Comparison of ENCODE assay signal across 18 mouse cellular contexts in genomic region chr1:39972411-39972810, GRCm38 (mm10).
DNase-seq lines count a peak whose midpoint lies in the region; ATAC-seq lines count a peak whose summit lies in the region.
"Had no signal": no experiment of that assay in that cellular context is flagged by ENCODE, and none has a peak within 500 bp of the region (broad histone marks: within the 10 kb centered on the region; RNA-seq: fewer than 3 reads in every experiment).

No protein-coding gene starts in this region.

- H3K27ac ChIP-seq in embryonic facial prominence, embryonic 14.5 days (replicated peaks; ENCODE audit: low read depth, low read length), result 0 out of 2 replicates have a peak overlapping the region, but pooled peaks have one; percentile 48
- H3K27ac ChIP-seq in embryonic facial prominence, embryonic 10.5 days (replicated peaks), result no peak overlapping the region
- H3K27ac ChIP-seq in kidney, embryonic 15.5 days, result peak overlapping the region; percentile 37; the same call in 1 of the 2 replicates
- peak overlapping the region; percentile 71 for H3K27ac ChIP-seq in forebrain, embryonic 14.5 days (ENCODE audit: low read depth, low read length)
- peak overlapping the region; percentile 53; the same call in 1 of the 2 replicates for H3K27ac ChIP-seq in midbrain, embryonic 16.5 days (ENCODE audit: low read length)
- H3K27ac ChIP-seq: liver, embryonic 14.5 days had no signal

- H3K4me3 ChIP-seq in embryonic facial prominence, embryonic 14.5 days (ENCODE audit: low read depth, low read length), result no peak overlapping the region
- no peak overlapping the region for H3K4me3 ChIP-seq in embryonic facial prominence, embryonic 10.5 days
- H3K4me3 ChIP-seq in kidney, embryonic 15.5 days (replicated peaks), result no peak overlapping the region
- H3K4me3 ChIP-seq in forebrain, embryonic 14.5 days (ENCODE audit: low read depth, low read length), result no peak overlapping the region
- no peak overlapping the region for H3K4me3 ChIP-seq in midbrain, embryonic 16.5 days (ENCODE audit: low read depth, low read length)
- H3K4me3 ChIP-seq: myocyte had no signal

- no peak overlapping the region for H3K9ac ChIP-seq in embryonic facial prominence, embryonic 14.5 days (ENCODE audit: low read depth, low read length)
- no peak overlapping the region for H3K9ac ChIP-seq in kidney, embryonic 15.5 days
- H3K9ac ChIP-seq in forebrain, embryonic 14.5 days (ENCODE audit: low read length), result no peak overlapping the region
- H3K9ac ChIP-seq in midbrain, embryonic 16.5 days (ENCODE audit: low read depth, low read length), result no peak overlapping the region
- H3K9ac ChIP-seq: liver, embryonic 14.5 days had no signal

- ATAC-seq in embryonic facial prominence, embryonic 14.5 days (ENCODE audit: low read depth), result peak; percentile 24; the same call in 1 of the 2 replicates
- ATAC-seq in kidney, embryonic 15.5 days (replicated peaks; ENCODE audit: low FRiP score), result no peak
- ATAC-seq in forebrain, embryonic 14.5 days, result peak; percentile 33; the same call in 1 of the 2 replicates
- no peak for ATAC-seq in midbrain, embryonic 16.5 days
- ATAC-seq: lung, postnatal 0 days had no signal

- WGBS in embryonic facial prominence, embryonic 14.5 days, result 78% methylated on average over 7 of the region's 7 CpGs
- WGBS in embryonic facial prominence, embryonic 10.5 days, result 92% methylated on average over 7 of the region's 7 CpGs
- 84% methylated on average over 7 of the region's 7 CpGs for WGBS in kidney, embryonic 15.5 days
- 34% methylated on average over 7 of the region's 7 CpGs for WGBS in forebrain, embryonic 14.5 days
- WGBS in midbrain, embryonic 16.5 days, result 72% methylated on average over 7 of the region's 7 CpGs

- peaks cover 41% of the 10 kb centered on the region for H3K36me3 ChIP-seq in embryonic facial prominence, embryonic 14.5 days (ENCODE audit: control insufficient read depth, insufficient read depth, low read length)
- H3K36me3 ChIP-seq in embryonic facial prominence, embryonic 10.5 days (replicated peaks), result peaks cover 70% of the 10 kb centered on the region
- H3K36me3 ChIP-seq in kidney, embryonic 15.5 days, result peaks cover 47% of the 10 kb centered on the region
- H3K36me3 ChIP-seq in forebrain, embryonic 14.5 days (ENCODE audit: control insufficient read depth, insufficient read depth, low read length), result peaks cover 37% of the 10 kb centered on the region
- H3K36me3 ChIP-seq in midbrain, embryonic 16.5 days (ENCODE audit: control insufficient read depth, insufficient read depth, low read length), result peaks cover 4% of the 10 kb centered on the region

- no peak for DNase-seq in embryonic facial prominence, embryonic 14.5 days (ENCODE audit: low spot score)
- DNase-seq in embryonic facial prominence, embryonic 10.5 days (ENCODE audit: low spot score), result no peak
- DNase-seq in kidney, postnatal 10 days, result no peak
- peak; percentile 68 for DNase-seq in forebrain, embryonic 14.5 days (ENCODE audit: low spot score)
- DNase-seq in adrenal gland, adult 2 months, result no peak
- DNase-seq in embryo, embryonic 11 days, result no peak
- DNase-seq: adrenal gland, postnatal 10 days; cerebellum, adult 8-10 months; gastrocnemius, postnatal 25 days; kidney, adult 9 months; layer of hippocampus, postnatal 36 days; left cerebral cortex, postnatal 4 days; thymus, adult 2 months had no signal

- H3K9me3 ChIP-seq in embryonic facial prominence, embryonic 14.5 days (ENCODE audit: control insufficient read depth, low read length), result no peaks in the 10 kb centered on the region
- H3K9me3 ChIP-seq in embryonic facial prominence, embryonic 10.5 days, result no peaks in the 10 kb centered on the region
- no peaks in the 10 kb centered on the region for H3K9me3 ChIP-seq in kidney, embryonic 15.5 days (replicated peaks)
- H3K9me3 ChIP-seq in forebrain, embryonic 14.5 days (replicated peaks; ENCODE audit: control insufficient read depth, low read length), result no peaks in the 10 kb centered on the region
- H3K9me3 ChIP-seq in midbrain, embryonic 16.5 days (replicated peaks; ENCODE audit: control insufficient read depth, low read length, poor library complexity, severe bottlenecking), result no peaks in the 10 kb centered on the region

- peaks cover 9% of the 10 kb centered on the region; the same call in 1 of the 2 replicates for H3K4me1 ChIP-seq in embryonic facial prominence, embryonic 14.5 days (ENCODE audit: control insufficient read depth, insufficient read depth, low read length)
- H3K4me1 ChIP-seq in embryonic facial prominence, embryonic 10.5 days, result peaks cover 15% of the 10 kb centered on the region
- H3K4me1 ChIP-seq in kidney, embryonic 15.5 days, result peaks cover 26% of the 10 kb centered on the region
- H3K4me1 ChIP-seq in forebrain, embryonic 14.5 days (ENCODE audit: control insufficient read depth, insufficient read depth, low read length), result peaks cover 29% of the 10 kb centered on the region
- peaks cover 13% of the 10 kb centered on the region for H3K4me1 ChIP-seq in midbrain, embryonic 16.5 days (ENCODE audit: control insufficient read depth, insufficient read depth, low read length)

- no peak overlapping the region for H3K4me2 ChIP-seq in embryonic facial prominence, embryonic 14.5 days (ENCODE audit: low read depth, low read length)
- no peak overlapping the region for H3K4me2 ChIP-seq in kidney, embryonic 15.5 days
- H3K4me2 ChIP-seq in forebrain, embryonic 14.5 days (ENCODE audit: low read length), result no peak overlapping the region
- no peak overlapping the region for H3K4me2 ChIP-seq in midbrain, embryonic 16.5 days (ENCODE audit: low read length)

- no peaks in the 10 kb centered on the region for H3K27me3 ChIP-seq in embryonic facial prominence, embryonic 14.5 days (replicated peaks; ENCODE audit: control insufficient read depth, insufficient read depth, low read length)
- H3K27me3 ChIP-seq in embryonic facial prominence, embryonic 10.5 days (replicated peaks; ENCODE audit: low read depth, poor library complexity, severe bottlenecking), result no peaks in the 10 kb centered on the region
- H3K27me3 ChIP-seq in kidney, embryonic 15.5 days, result no peaks in the 10 kb centered on the region
- no peaks in the 10 kb centered on the region for H3K27me3 ChIP-seq in forebrain, embryonic 14.5 days (replicated peaks; ENCODE audit: control insufficient read depth, insufficient read depth, low read length)
- H3K27me3 ChIP-seq in midbrain, embryonic 16.5 days (ENCODE audit: control insufficient read depth, insufficient read depth, low read depth, low read length), result no peaks in the 10 kb centered on the region

Comparison
In these comparisons a context has a peak if more than half of its experiments do, and no peak if none do; other contexts are left out.
1. ATAC-seq: peak in embryonic facial prominence, embryonic 14.5 days (single experiment) and forebrain, embryonic 14.5 days (single experiment); none in kidney, embryonic 15.5 days (single experiment) and midbrain, embryonic 16.5 days (single experiment).